Mouse (Mus musculus) effector memory CD4-positive, alpha-beta T cell, adult 7 months (primary cell): ENCODE measurements around the gene Il1rn. TPM values are rescaled to one million over a fixed set of nuclear protein-coding genes. Genes with fewer than 3 reads are reported as not detected.

Source experiments
- polyA plus RNA-seq: library from polyadenylated mRNA; unstranded; fragments of 100-300 nt; shearing (Covaris generic); gene quantifications from one replicate; pipeline ENCODE4 v1.2.1, GENCODE M21; 2017

Il1rn gene
- not detected for polyA plus RNA-seq

GRCm38 (mm10) chr2:24336545-24336944 is at the start of gene Il1rn:
Gene Il1rn, plus strand, starts transcription at chr2:24336853.

DNA sequence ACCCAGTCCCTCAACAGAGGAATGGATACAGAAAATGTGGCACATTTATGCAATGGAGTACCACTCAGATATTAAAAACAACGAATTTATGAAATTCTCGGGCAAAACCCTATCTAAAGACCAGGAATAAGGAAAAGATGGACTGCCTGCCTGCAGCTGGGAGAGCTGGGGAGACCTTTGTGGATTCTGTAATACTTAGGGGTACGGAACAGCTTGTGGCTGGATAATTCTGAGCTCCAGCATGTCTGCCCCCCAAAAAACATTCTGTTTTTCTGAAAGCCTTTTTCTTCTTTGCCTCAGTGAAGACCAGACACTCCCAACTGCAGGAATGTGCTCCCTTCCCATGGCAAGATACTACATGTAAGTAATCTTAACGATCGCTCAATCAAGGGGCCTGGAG is 45.8 kb upstream of the Il1rn start, which contains the start of gene Il1f10:
Gene Il1f10, plus strand, starts transcription at position 301 of the 400 bp plus-strand sequence.

GRCm38 (mm10) chr2:24367030-24367894 is 30.6 kb downstream of the Il1rn start, which contains the start of gene Psd4:
Gene Psd4, plus strand, starts transcription at chr2:24367580.

Other genes starting within 250 kb of the Il1rn start
- gene Tbpl2, start 240.3 kb upstream of the Il1rn start, polyA plus RNA-seq = not detected
- gene Il1f8, start 183.7 kb upstream of the Il1rn start, polyA plus RNA-seq = not detected
- not detected for gene Il1f9, start 150.4 kb upstream of the Il1rn start, polyA plus RNA-seq
- not detected for gene Il1f6, start 121.4 kb upstream of the Il1rn start, polyA plus RNA-seq
- not detected for gene Il1f5, start 59.9 kb upstream of the Il1rn start, polyA plus RNA-seq
- gene Il1f10, start 45.7 kb upstream of the Il1rn start, polyA plus RNA-seq = not detected
- gene Psd4, start 30.7 kb downstream of the Il1rn start, polyA plus RNA-seq = 104 TPM
- 0.11 TPM for gene Pax8, start 138.7 kb downstream of the Il1rn start, polyA plus RNA-seq